Mouse (Mus musculus): ENCODE measurements around the gene Trnt1. TPM values are rescaled to one million over a fixed set of nuclear protein-coding genes. Genes with fewer than 3 reads are reported as not detected.
A peak's percentile ranks its signal among the peaks of the same experiment; 100 is the strongest.

The Trnt1 gene
- total and polyA plus RNA-seq, 3 experiments: 6.0 to 33.2 (median 30.5) TPM

- no peak overlapping the region for H3K9ac ChIP-seq (ENCODE audit: low read depth, low read length)
These were observed 23.6 kb downstream of the Trnt1 start for GRCm38 (mm10) chr6:106792486-106792885.

GRCm38 (mm10) chr6:106793088-106793487, 24.2 kb downstream of the Trnt1 start:
- H3K27me3 ChIP-seq (ENCODE audit: control insufficient read depth, insufficient read depth, low read length): no peaks in the 10 kb centered on the region

More at GRCm38 (mm10) chr6:106792486-106792885, 23.6 kb downstream of the Trnt1 start:
- 86% methylated on average over 5 of the region's 5 CpGs for WGBS
- Histone ChIP-seq H3K4me1 (ENCODE audit: control insufficient read depth, insufficient read depth, low read length) (peaks cover 3% of the 10 kb centered on the region; the same call in 1 of the 2 replicates), H3K27me3 (ENCODE audit: control insufficient read depth, insufficient read depth, low read length) (no peaks in the 10 kb centered on the region), H3K27ac (no peak overlapping the region), H3K36me3 (ENCODE audit: control insufficient read depth, insufficient read depth, low read length) (peaks cover 12% of the 10 kb centered on the region), H3K79me2 (replicated peaks; ENCODE audit: control insufficient read depth, insufficient read depth, low read length) (peaks cover 4% of the 10 kb centered on the region; the same call in 1 of the 2 replicates), H3K4me3 (no peak overlapping the region)
- DNase-seq: no peak
- intact Hi-C loops (cut with DNase I): no loop called here
- TF ChIP-seq POLR2A (IDR thresholded peaks at IDR 0.05; ENCODE audit: insufficient read depth, low read depth, low read length): no peak
- no peak for TF ChIP-seq CTCF (IDR thresholded peaks at IDR 0.05)
- no peak for TF ChIP-seq EP300 (IDR thresholded peaks at IDR 0.05; ENCODE audit: insufficient read depth, low read depth, low read length)

GRCm38 (mm10) chr6:106793621-106794020, 24.7 kb downstream of the Trnt1 start:
- TF ChIP-seq CTCF (IDR thresholded peaks at IDR 0.05) (no peak), EP300 (IDR thresholded peaks at IDR 0.05; ENCODE audit: insufficient read depth, low read depth, low read length) (no peak), POLR2A (IDR thresholded peaks at IDR 0.05; ENCODE audit: insufficient read depth, low read depth, low read length) (no peak)
- Histone ChIP-seq H3K79me2 (replicated peaks; ENCODE audit: control insufficient read depth, insufficient read depth, low read length) (peaks cover 4% of the 10 kb centered on the region; the same call in 1 of the 2 replicates), H3K4me3 (no peak overlapping the region), H3K9ac (ENCODE audit: low read depth, low read length) (no peak overlapping the region), H3K36me3 (ENCODE audit: control insufficient read depth, insufficient read depth, low read length) (peaks cover 9% of the 10 kb centered on the region), H3K4me1 (ENCODE audit: control insufficient read depth, insufficient read depth, low read length) (peaks cover 3% of the 10 kb centered on the region; the same call in 1 of the 2 replicates), H3K27me3 (ENCODE audit: control insufficient read depth, insufficient read depth, low read length) (no peaks in the 10 kb centered on the region), H3K27ac (no peak overlapping the region)
- 92% methylated on average over 10 of the region's 10 CpGs for WGBS
- intact Hi-C loops (cut with DNase I): no loop called here
- no peak for DNase-seq

More at GRCm38 (mm10) chr6:106793088-106793487, 24.2 kb downstream of the Trnt1 start:
- no peak overlapping the region for H3K27ac ChIP-seq
- peaks cover 3% of the 10 kb centered on the region; the same call in 1 of the 2 replicates for H3K4me1 ChIP-seq (ENCODE audit: control insufficient read depth, insufficient read depth, low read length)
- peaks cover 9% of the 10 kb centered on the region for H3K36me3 ChIP-seq (ENCODE audit: control insufficient read depth, insufficient read depth, low read length)
- TF ChIP-seq CTCF (IDR thresholded peaks at IDR 0.05): no peak
- no peak for TF ChIP-seq EP300 (IDR thresholded peaks at IDR 0.05; ENCODE audit: insufficient read depth, low read depth, low read length)
- TF ChIP-seq POLR2A (IDR thresholded peaks at IDR 0.05; ENCODE audit: insufficient read depth, low read depth, low read length): no peak
- H3K79me2 ChIP-seq (replicated peaks; ENCODE audit: control insufficient read depth, insufficient read depth, low read length): peaks cover 4% of the 10 kb centered on the region; the same call in 1 of the 2 replicates
- 90% methylated on average over 7 of the region's 7 CpGs for WGBS
- intact Hi-C loops (cut with DNase I): no loop called here
- no peak overlapping the region for H3K9ac ChIP-seq (ENCODE audit: low read depth, low read length)
- no peak for DNase-seq
- H3K4me3 ChIP-seq: no peak overlapping the region

- DNase-seq: no peak
- Histone ChIP-seq H3K36me3 (ENCODE audit: control insufficient read depth, insufficient read depth, low read length) (peaks cover 11% of the 10 kb centered on the region), H3K9ac (ENCODE audit: low read depth, low read length) (no peak overlapping the region), H3K27me3 (ENCODE audit: control insufficient read depth, insufficient read depth, low read length) (no peaks in the 10 kb centered on the region), H3K27ac (no peak overlapping the region), H3K4me3 (no peak overlapping the region), H3K4me1 (ENCODE audit: control insufficient read depth, insufficient read depth, low read length) (peaks cover 4% of the 10 kb centered on the region), H3K79me2 (replicated peaks; ENCODE audit: control insufficient read depth, insufficient read depth, low read length) (peaks cover 4% of the 10 kb centered on the region)
- 68% methylated on average over 13 of the region's 13 CpGs for WGBS
- intact Hi-C loops (cut with DNase I): no loop called here
- no peak for TF ChIP-seq CTCF (IDR thresholded peaks at IDR 0.05)
- TF ChIP-seq POLR2A (IDR thresholded peaks at IDR 0.05; ENCODE audit: insufficient read depth, low read depth, low read length): no peak
- TF ChIP-seq EP300 (IDR thresholded peaks at IDR 0.05; ENCODE audit: insufficient read depth, low read depth, low read length): no peak
These were observed 25.3 kb downstream of the Trnt1 start for GRCm38 (mm10) chr6:106794094-106794814.

- peak within 1 kb of the TSS; percentile 82 for H3K27ac ChIP-seq
- peaks cover 8% of the 10 kb centered on the region for H3K36me3 ChIP-seq (ENCODE audit: control insufficient read depth, insufficient read depth, low read length)
- peaks cover 8% of the 10 kb centered on the region for H3K79me2 ChIP-seq (replicated peaks; ENCODE audit: control insufficient read depth, insufficient read depth, low read length)
- 3% methylated on average over 57 of the region's 57 CpGs for WGBS
- peak within 1 kb of the TSS; percentile 98 for H3K9ac ChIP-seq (ENCODE audit: low read depth, low read length)
- H3K4me3 ChIP-seq: peak within 1 kb of the TSS; percentile 95
- no peaks in the 10 kb centered on the region for H3K27me3 ChIP-seq (ENCODE audit: control insufficient read depth, insufficient read depth, low read length)
- TF ChIP-seq POLR2A (IDR thresholded peaks at IDR 0.05; ENCODE audit: insufficient read depth, low read depth, low read length) (peak; percentile 78), EP300 (IDR thresholded peaks at IDR 0.05; ENCODE audit: insufficient read depth, low read depth, low read length) (no peak)
- intact Hi-C loops (cut with DNase I): loop anchor here (1.0 to 2.0 kb wide), 2 partner anchors 30 to 137 kb away; partner anchors contain the start of gene Trnt1
- peak; percentile 91 to 97 for DNase-seq
- H3K4me1 ChIP-seq (ENCODE audit: control insufficient read depth, insufficient read depth, low read length): peaks cover 4% of the 10 kb centered on the region
These were observed 30.7 kb downstream of the Trnt1 start, which contains the start of gene Crbn for GRCm38 (mm10) chr6:106799333-106800226. Gene Crbn (minus strand): TSS chr6:106800077.
